Mouse (Mus musculus): ENCODE results near the gene Efna3. TPM values are rescaled to one million over a fixed set of nuclear protein-coding genes. Genes with fewer than 3 reads are reported as not detected.

Efna3 gene
- polyA plus RNA-seq, 1 experiment from 2014 or later = 1.8 TPM

DNA sequence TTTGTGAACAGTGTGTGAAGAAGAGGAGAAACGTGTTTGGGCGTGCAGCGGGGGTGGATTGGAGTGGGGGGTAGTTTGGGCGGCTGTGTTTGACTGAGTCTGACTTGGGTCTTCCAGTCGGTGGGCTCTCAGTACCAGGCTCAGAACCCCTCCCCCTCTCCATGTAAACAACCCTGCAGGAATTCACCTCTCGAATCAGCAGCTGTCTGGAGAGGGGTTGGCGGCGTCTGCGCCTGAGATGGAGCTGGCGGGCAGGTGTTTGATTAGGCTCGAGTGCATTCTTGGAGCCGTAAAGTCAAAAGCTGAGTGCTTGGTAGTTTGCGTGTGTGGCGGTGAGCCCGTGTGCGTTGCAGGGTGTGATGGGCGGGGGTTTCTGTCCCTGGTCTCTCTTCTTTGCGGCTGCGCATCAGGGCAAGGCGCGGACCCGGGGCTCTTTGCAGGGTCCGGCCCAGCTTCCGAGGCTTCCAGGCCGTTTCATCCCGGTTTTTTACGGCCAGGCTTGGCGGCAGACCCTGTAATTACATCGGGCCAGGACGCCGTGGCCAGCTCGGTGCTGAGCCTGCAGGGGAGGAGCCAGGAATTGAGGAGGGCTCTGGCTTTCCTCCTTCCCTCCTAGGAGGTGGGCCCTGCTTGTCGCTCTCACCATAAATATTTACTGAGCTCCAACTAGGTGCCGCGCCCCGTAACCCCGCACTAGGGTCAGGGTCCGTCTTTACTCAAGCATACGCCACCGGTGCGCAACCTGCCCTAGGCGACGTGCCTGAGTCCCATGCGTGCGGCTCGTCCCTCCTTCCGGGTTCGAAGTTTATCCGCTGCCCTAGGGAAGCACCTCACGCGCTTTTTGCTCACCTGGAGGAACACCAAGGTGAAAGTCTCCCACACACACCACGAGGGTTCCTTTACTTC is 41.9 kb downstream of the Efna3 start, which contains the start of gene Efna1:
Gene Efna1 (minus strand): TSS at position 537 of the 906 bp plus-strand sequence.
- Histone ChIP-seq H3K9me3 (no peaks in the 10 kb centered on the region), H3K9ac (peak within 1 kb of the TSS; percentile 86), H3K27ac (replicated peaks) (peak within 1 kb of the TSS; percentile 89), H3K4me3 (peak within 1 kb of the TSS; percentile 66), H3K4me1 (peaks cover 49% of the 10 kb centered on the region), H3K27me3 (replicated peaks) (peaks cover 17% of the 10 kb centered on the region; the same call in 1 of the 2 replicates), H3K36me3 (peaks cover 4% of the 10 kb centered on the region), H3K4me2 (peak within 1 kb of the TSS; percentile 94)
- ATAC-seq (ENCODE audit: extremely low read depth, insufficient number of reproducible peaks, low FRiP score, low TSS enrichment) = no peak
- WGBS = under 1% methylated on average over 52 of the region's 52 CpGs

DNA sequence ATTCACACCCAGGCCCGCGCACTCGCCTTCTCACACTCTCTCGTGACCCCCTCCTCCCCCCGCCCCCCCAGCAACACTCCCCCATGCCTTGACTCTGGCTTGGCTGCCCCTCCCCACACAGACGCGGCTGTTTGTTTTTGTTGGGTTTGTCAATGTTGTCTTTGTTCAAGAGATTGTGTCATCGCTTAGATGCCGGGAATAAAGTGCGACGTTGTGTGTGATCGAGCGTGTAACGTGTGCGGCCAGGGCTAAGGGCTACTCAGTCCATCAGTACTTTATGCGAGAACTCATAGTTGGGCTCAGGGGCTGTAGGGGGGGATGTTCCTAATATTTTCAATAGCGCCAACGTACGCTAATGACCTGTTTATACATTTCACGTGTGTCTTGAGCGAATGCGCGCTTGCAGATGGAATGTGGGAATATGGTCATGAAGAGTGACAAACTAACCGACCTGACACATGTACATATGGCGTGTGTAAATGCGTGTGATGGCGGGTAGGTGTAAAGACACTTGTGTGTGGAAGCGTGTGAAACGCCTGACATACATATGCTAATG is 42.6 kb downstream of the Efna3 start:
- Histone ChIP-seq H3K36me3 (peaks cover 11% of the 10 kb centered on the region), H3K4me2 (peak overlapping the region; percentile 94), H3K27ac (replicated peaks) (peak overlapping the region; percentile 89), H3K27me3 (replicated peaks) (peaks cover 17% of the 10 kb centered on the region; the same call in 1 of the 2 replicates), H3K9me3 (no peaks in the 10 kb centered on the region), H3K4me3 (peak overlapping the region; percentile 66), H3K9ac (peak overlapping the region; percentile 86), H3K4me1 (peaks cover 49% of the 10 kb centered on the region)
- ATAC-seq (ENCODE audit: extremely low read depth, insufficient number of reproducible peaks, low FRiP score, low TSS enrichment) = no peak
- under 1% methylated on average over 29 of the region's 29 CpGs for WGBS

DNA sequence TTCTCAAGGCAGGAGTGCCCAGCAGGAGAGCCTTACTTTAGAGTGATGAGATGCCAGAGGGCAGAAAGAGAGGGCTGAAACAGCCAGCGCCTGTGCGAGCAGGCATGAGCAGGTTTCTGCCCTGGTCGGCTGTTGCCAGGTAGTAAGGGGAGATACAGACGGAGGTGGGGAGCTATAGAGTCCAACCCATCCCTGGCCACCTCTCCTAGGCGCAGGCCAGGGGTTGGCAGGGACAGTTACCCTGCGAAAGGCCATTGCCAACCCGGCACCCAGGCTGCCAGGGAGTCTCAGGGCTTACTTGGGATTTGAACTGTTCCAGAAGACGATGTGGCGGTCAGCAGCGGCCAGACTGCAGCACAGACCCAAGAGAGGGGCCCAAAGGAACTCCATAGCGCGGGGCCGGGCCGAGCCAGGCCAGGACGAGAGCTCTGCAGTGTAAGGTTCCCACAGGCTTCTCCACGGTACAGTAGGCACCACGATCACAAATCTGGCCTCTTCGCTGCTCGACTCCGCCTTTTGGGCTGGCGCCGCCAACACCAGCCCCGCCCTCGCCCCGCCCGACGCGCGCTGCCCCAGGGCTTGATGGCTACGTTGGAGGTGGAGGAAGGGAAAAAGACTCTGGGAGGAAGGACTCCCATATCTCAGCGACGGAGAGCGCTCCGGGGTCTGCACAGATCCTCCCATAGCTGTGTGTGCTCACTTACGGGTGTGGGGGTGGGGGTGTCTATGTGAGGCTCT is 43.4 kb downstream of the Efna3 start:
- no peaks in the 10 kb centered on the region for H3K9me3 ChIP-seq
- H3K27ac ChIP-seq (replicated peaks) = peak overlapping the region; percentile 89
- H3K4me1 ChIP-seq = peaks cover 49% of the 10 kb centered on the region
- WGBS = 1% methylated on average over 35 of the region's 35 CpGs
- H3K36me3 ChIP-seq = peaks cover 18% of the 10 kb centered on the region
- H3K4me2 ChIP-seq = peak overlapping the region; percentile 94
- peak overlapping the region; percentile 86 for H3K9ac ChIP-seq
- H3K4me3 ChIP-seq = peak overlapping the region; percentile 66
- peak; percentile 70 for ATAC-seq (ENCODE audit: extremely low read depth, insufficient number of reproducible peaks, low FRiP score, low TSS enrichment)
- peaks cover 12% of the 10 kb centered on the region; the same call in 1 of the 2 replicates for H3K27me3 ChIP-seq (replicated peaks)

DNA sequence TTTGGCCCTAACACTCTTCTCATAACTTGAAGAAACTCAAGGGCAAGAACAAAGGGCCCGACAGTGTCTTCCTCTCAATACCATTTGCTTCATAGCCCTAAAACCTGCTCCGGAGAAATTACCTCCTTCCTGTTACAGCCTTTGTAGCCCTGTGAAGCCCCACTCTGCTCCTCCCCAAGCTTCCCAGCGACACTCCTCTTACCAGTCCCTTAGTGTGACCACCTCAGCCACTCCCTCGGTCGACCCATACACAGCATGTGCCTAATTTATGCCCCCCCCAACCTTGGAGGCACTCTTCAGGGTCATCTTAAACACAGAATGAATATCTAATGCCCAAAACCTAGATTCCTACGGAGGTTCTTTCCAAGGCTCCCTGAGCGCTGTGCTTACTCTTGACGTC is 44.1 kb downstream of the Efna3 start:
- no peak for ATAC-seq (ENCODE audit: extremely low read depth, insufficient number of reproducible peaks, low FRiP score, low TSS enrichment)
- peak overlapping the region; percentile 94 for H3K4me2 ChIP-seq
- peaks cover 49% of the 10 kb centered on the region for H3K4me1 ChIP-seq

DNA sequence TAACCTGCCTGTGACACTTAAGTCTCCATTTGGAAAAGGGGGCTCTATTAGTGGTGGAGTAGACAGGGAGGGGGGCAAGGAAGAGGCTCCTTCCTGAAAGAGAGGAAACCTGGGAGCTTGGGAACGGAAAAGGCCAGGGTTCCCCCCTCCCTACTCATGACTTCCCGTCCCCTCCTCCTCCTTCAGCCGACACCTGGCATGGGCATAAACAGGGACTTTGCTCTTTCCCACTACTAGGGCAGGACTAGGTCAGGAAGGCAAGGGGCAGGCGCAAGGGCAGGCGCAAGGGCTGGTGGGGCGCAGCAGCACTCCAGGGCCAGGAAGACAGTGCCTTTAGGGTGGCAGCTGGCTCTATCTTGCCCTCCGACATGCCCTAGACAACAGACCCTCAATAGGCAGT is 44.7 kb downstream of the Efna3 start:
- Histone ChIP-seq H3K36me3 (peaks cover 28% of the 10 kb centered on the region), H3K27ac (replicated peaks) (peak overlapping the region; percentile 89), H3K27me3 (replicated peaks) (peaks cover 6% of the 10 kb centered on the region; the same call in 1 of the 2 replicates), H3K9ac (peak overlapping the region; percentile 86), H3K4me2 (peak overlapping the region; percentile 94), H3K4me3 (peak overlapping the region; percentile 66), H3K9me3 (no peaks in the 10 kb centered on the region), H3K4me1 (peaks cover 49% of the 10 kb centered on the region)
- 16% methylated on average over 7 of the region's 7 CpGs for WGBS
- ATAC-seq (ENCODE audit: extremely low read depth, insufficient number of reproducible peaks, low FRiP score, low TSS enrichment) = no peak

More for the DNA sequence above, 44.1 kb downstream of the Efna3 start:
- no peaks in the 10 kb centered on the region for H3K9me3 ChIP-seq
- WGBS = 10% methylated on average over 8 of the region's 8 CpGs
- H3K9ac ChIP-seq = peak overlapping the region; percentile 86
- peaks cover 7% of the 10 kb centered on the region; the same call in 1 of the 2 replicates for H3K27me3 ChIP-seq (replicated peaks)
- peak overlapping the region; percentile 89 for H3K27ac ChIP-seq (replicated peaks)
- peaks cover 23% of the 10 kb centered on the region for H3K36me3 ChIP-seq
- peak overlapping the region; percentile 66 for H3K4me3 ChIP-seq

DNA sequence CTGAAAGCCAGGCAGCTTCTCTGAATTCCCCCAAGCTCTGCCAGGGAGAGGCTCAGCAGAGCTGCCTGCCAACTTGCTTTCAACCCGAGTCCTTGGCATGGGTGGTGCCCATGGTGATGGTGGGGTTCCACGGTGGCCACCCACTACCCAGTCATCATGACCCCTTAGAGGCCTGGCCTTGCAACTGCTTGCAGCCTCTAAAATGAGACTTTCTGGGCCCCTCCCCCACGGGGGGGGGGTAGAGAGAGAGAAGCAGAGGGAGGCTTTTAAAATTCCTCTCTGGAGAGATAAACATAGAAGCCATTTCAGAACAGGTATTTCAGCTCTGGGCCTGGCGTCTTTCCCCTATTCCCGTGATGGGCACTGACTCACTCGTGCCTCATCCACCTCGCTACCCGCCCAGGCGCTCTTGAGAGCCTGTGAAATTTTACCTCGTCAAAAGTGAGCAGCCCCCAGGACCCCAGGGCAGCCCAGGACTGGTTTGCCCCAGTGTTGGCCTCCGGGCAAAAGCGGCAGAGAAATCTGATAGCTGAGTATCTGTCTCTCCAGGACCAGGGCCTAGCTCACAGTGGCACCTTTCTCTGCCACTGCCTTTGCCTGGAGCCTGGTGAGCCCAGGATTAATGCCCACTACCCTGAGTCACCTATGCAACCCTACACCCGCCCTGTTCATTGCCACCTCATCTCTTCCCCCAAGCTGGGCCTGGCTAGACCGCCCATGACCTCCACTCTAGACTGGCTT is 45.3 kb downstream of the Efna3 start:
- peak overlapping the region; percentile 66 for H3K4me3 ChIP-seq
- peaks cover 6% of the 10 kb centered on the region; the same call in 1 of the 2 replicates for H3K27me3 ChIP-seq (replicated peaks)
- no peaks in the 10 kb centered on the region for H3K9me3 ChIP-seq
- H3K4me2 ChIP-seq = peak overlapping the region; percentile 94
- no peak for ATAC-seq (ENCODE audit: extremely low read depth, insufficient number of reproducible peaks, low FRiP score, low TSS enrichment)
- peaks cover 49% of the 10 kb centered on the region for H3K4me1 ChIP-seq
- 23% methylated on average over 14 of the region's 14 CpGs for WGBS
- peak overlapping the region; percentile 86 for H3K9ac ChIP-seq
- H3K27ac ChIP-seq (replicated peaks) = peak overlapping the region; percentile 89
- peaks cover 35% of the 10 kb centered on the region for H3K36me3 ChIP-seq

DNA sequence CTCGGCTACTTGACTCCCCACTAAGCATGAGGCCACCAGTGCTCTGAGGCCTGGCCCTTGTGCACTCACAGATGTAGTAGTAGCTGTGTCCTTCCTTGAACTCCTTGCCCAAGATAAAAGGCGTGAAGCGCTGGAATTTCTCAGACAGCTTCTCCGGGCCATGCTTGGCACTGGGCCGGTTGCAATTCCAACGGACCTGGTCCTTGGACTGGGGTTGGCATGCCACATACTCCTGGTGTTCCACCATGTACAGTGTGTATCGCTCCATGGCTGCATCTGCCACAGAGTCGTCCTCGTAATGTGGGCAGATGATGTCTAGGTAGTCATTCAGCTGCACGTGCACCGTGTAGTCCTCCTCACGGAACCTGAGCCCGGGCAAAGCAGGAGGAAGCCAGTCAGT is 46.7 kb downstream of the Efna3 start:
- H3K36me3 ChIP-seq = peaks cover 43% of the 10 kb centered on the region
- 86% methylated on average over 13 of the region's 13 CpGs for WGBS
- H3K4me3 ChIP-seq = no peak overlapping the region
- no peak overlapping the region for H3K27ac ChIP-seq (replicated peaks)
- H3K27me3 ChIP-seq (replicated peaks) = no peaks in the 10 kb centered on the region
- ATAC-seq (ENCODE audit: extremely low read depth, insufficient number of reproducible peaks, low FRiP score, low TSS enrichment) = no peak
- no peaks in the 10 kb centered on the region for H3K9me3 ChIP-seq
- 0 out of 2 replicates have a peak overlapping the region, but pooled peaks have one; percentile 94 for H3K4me2 ChIP-seq
- H3K4me1 ChIP-seq = peaks cover 52% of the 10 kb centered on the region
- no peak overlapping the region for H3K9ac ChIP-seq

DNA sequence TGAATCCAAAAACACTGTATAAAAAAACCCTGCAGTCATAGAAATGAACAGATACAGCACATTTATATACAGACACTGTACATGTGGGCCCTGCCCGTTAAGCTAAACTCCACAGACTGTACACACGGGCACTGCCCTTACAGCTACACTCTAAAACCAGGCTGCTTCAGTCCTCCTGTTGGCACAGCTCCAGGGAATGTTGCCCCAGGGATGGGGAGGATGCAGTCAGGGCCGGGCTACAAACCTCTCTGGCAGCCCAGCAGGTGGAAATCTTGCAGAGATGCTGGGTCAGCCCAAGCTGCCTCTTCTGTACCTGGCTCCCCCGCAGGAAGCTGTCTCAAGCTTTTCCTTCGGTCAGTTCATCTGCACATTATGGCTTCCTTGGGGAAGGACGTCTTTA is 51.0 kb downstream of the Efna3 start:
- Histone ChIP-seq H3K9ac (0 out of 2 replicates have a peak overlapping the region, but pooled peaks have one; percentile 30), H3K36me3 (peaks cover 52% of the 10 kb centered on the region), H3K4me3 (no peak overlapping the region), H3K9me3 (no peaks in the 10 kb centered on the region), H3K4me2 (no peak overlapping the region), H3K27me3 (replicated peaks) (no peaks in the 10 kb centered on the region), H3K4me1 (peaks cover 56% of the 10 kb centered on the region), H3K27ac (replicated peaks) (no peak overlapping the region; the same call in 1 of the 2 replicates)
- WGBS = 45% methylated on average over 6 of the region's 6 CpGs
- no peak for ATAC-seq (ENCODE audit: extremely low read depth, insufficient number of reproducible peaks, low FRiP score, low TSS enrichment)

DNA sequence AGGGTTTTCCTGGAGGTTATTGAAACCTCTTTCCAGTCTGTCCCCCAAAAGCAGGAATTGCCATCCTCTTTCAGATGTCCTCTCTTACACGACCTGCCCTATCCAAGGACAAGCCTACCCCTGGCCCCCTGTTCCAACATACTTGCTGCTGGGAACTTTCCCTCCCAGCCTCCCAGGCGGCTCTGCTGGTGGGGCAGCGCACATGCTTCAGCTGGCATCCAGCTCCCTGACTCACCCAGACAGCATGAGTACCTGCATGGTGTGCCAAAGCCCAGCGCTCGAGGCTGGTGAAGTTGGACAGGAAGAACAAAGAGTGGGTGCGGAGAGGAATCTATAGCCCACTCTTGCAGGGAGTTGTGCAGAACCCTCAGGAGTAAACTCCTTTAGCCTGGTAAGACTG is 51.9 kb downstream of the Efna3 start:
- Histone ChIP-seq H3K9ac (peak overlapping the region; percentile 87), H3K27ac (replicated peaks) (peak overlapping the region; percentile 87), H3K4me3 (peak overlapping the region; percentile 71), H3K36me3 (peaks cover 48% of the 10 kb centered on the region), H3K27me3 (replicated peaks) (no peaks in the 10 kb centered on the region), H3K9me3 (no peaks in the 10 kb centered on the region), H3K4me1 (peaks cover 52% of the 10 kb centered on the region), H3K4me2 (peak overlapping the region; percentile 78)
- 63% methylated on average over 6 of the region's 6 CpGs for WGBS
- ATAC-seq (ENCODE audit: extremely low read depth, insufficient number of reproducible peaks, low FRiP score, low TSS enrichment) = no peak

DNA sequence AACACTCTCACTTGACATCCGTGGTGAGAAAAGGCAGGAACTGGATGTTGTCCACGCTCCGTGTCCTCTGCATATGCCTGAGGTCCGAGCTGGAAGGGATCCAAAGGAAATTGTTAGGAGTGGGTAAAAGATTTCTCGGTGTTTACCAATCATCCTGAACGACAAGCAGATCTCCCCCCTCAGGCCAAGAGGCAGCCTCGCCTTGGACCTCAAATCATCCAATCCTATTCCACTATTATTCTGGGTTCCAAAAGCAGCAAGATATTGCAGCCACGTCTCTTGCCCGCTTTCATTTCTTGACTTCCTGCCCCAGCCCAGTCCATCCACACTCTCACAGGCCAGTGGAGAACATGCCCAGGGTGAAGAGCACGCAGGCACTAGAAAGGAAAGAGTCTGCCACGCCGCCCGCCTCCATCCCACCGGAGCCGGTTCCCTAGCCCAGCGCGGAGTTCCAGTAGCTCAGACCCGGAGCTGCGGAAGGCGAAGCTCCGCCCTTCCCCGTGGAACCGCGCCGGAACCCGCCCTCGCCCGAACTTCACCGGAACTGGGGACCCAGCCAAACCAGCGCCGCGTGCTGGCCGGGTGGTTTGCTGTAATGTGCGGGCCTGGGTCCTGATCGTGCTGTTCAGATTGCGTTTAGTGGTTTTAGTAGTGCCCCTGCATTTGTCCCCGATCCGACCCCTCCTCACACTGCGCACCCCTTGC is 52.6 kb downstream of the Efna3 start, which contains the start of gene Slc50a1:
Gene Slc50a1 (minus strand): TSS at position 520 of the 705 bp plus-strand sequence.
- peaks cover 52% of the 10 kb centered on the region for H3K4me1 ChIP-seq
- peak within 1 kb of the TSS; percentile 87 for H3K27ac ChIP-seq (replicated peaks)
- H3K9ac ChIP-seq = peak within 1 kb of the TSS; percentile 87
- no peaks in the 10 kb centered on the region for H3K27me3 ChIP-seq (replicated peaks)
- peak within 1 kb of the TSS; percentile 71 for H3K4me3 ChIP-seq
- H3K4me2 ChIP-seq = peak within 1 kb of the TSS; percentile 78
- peak; percentile 45; the same call in 1 of the 2 replicates for ATAC-seq (ENCODE audit: extremely low read depth, insufficient number of reproducible peaks, low FRiP score, low TSS enrichment)
- WGBS = 3% methylated on average over 39 of the region's 39 CpGs
- H3K9me3 ChIP-seq = no peaks in the 10 kb centered on the region
- peaks cover 41% of the 10 kb centered on the region for H3K36me3 ChIP-seq
